Mouse (Mus musculus) heart, postnatal 25 days (tissue): ENCODE measurements around the gene Kcnq1. TPM values are rescaled to one million over a fixed set of nuclear protein-coding genes. Genes with fewer than 3 reads are reported as not detected.
A peak's percentile ranks its signal among the peaks of the same experiment; 100 is the strongest.

Source experiments
- DNase-seq: peaks from one replicate; pipeline ENCODE4 v3.0.0; 2022; ENCODE audit warnings: low spot score
- intact Hi-C: fragments of 180-260 bp; cut with DNase I; formaldehyde crosslinking; loops from one replicate; pipeline ENCODE4 v1.15.1; 2025
- total RNA-seq, 2 experiments: library from RNA; stranded (reverse); gene quantifications; 2 replicates each; pipeline ENCODE4 v1.2.3; 2021

Kcnq1 gene
- total RNA-seq, result 10 to 100 TPM; 37.4 to 37.7 TPM

- intact Hi-C loops, result no loop called here
- no peak for DNase-seq
Measured at GRCm38 (mm10) chr7:143106062-143106461, at the start of gene Kcnq1. Gene Kcnq1, plus strand, starts transcription at chr7:143106362.

GRCm38 (mm10) chr7:143057023-143057422 lies 49.1 kb upstream of the Kcnq1 start:
- intact Hi-C loops, result no loop called here
- DNase-seq, result no peak

GRCm38 (mm10) chr7:143057667-143058220 lies 48.4 kb upstream of the Kcnq1 start:
- intact Hi-C loops, result no loop called here
- no peak for DNase-seq

GRCm38 (mm10) chr7:143058221-143058697 lies 47.9 kb upstream of the Kcnq1 start:
- DNase-seq, result no peak
- intact Hi-C loops, result no loop called here

- intact Hi-C loops, result no loop called here
- DNase-seq, result no peak
Measured at GRCm38 (mm10) chr7:143059202-143059870, 46.8 kb upstream of the Kcnq1 start.

- intact Hi-C loops, result no loop called here
- no peak for DNase-seq
Measured at GRCm38 (mm10) chr7:143062704-143063103, 43.5 kb upstream of the Kcnq1 start.

GRCm38 (mm10) chr7:143064226-143064625 lies 41.9 kb upstream of the Kcnq1 start:
- intact Hi-C loops, result no loop called here
- DNase-seq, result no peak

- intact Hi-C loops, result no loop called here
- no peak for DNase-seq
Measured at GRCm38 (mm10) chr7:143065692-143066091, 40.5 kb upstream of the Kcnq1 start.

GRCm38 (mm10) chr7:143067469-143067868 lies 38.7 kb upstream of the Kcnq1 start:
- intact Hi-C loops, result no loop called here
- DNase-seq, result no peak

- intact Hi-C loops, result no loop called here
- no peak for DNase-seq
Measured at GRCm38 (mm10) chr7:143067897-143068296, 38.3 kb upstream of the Kcnq1 start.

- intact Hi-C loops, result no loop called here
- DNase-seq, result no peak
Measured at GRCm38 (mm10) chr7:143068316-143068881, 37.8 kb upstream of the Kcnq1 start.

GRCm38 (mm10) chr7:143068882-143069591 lies 37.1 kb upstream of the Kcnq1 start, which contains the start of gene Tssc4:
Gene Tssc4, plus strand, starts transcription at chr7:143069249.
- peak; percentile 98 for DNase-seq
- intact Hi-C loops, result no loop called here

GRCm38 (mm10) chr7:143069751-143070400 lies 36.3 kb upstream of the Kcnq1 start:
- intact Hi-C loops, result loop anchor here (5.0 kb wide), 1 partner anchor 63 kb away; the partner anchor contains the start of gene Tspan32
- DNase-seq, result no peak

- intact Hi-C loops, result loop anchor here (5.0 kb wide), 1 partner anchor 63 kb away; the partner anchor contains the start of gene Tspan32
- DNase-seq, result no peak
Measured at GRCm38 (mm10) chr7:143070506-143071070, 35.6 kb upstream of the Kcnq1 start.

GRCm38 (mm10) chr7:143072605-143073004 lies 33.6 kb upstream of the Kcnq1 start:
- no peak for DNase-seq
- intact Hi-C loops, result loop anchor here (5.0 kb wide), 1 partner anchor 65 kb away; the partner anchor contains the start of gene Tspan32

GRCm38 (mm10) chr7:143073086-143073485 lies 33.1 kb upstream of the Kcnq1 start:
- DNase-seq, result no peak

GRCm38 (mm10) chr7:143075394-143075793 lies 30.8 kb upstream of the Kcnq1 start:
- intact Hi-C loops, result no loop called here
- DNase-seq, result no peak

More at GRCm38 (mm10) chr7:143073086-143073485, 33.1 kb upstream of the Kcnq1 start:
- intact Hi-C loops, result loop anchor here (5.0 kb wide), 1 partner anchor 66 kb away; the partner anchor contains the start of gene Tspan32

- DNase-seq, result no peak
- intact Hi-C loops, result no loop called here
Measured at GRCm38 (mm10) chr7:143077351-143077750, 28.8 kb upstream of the Kcnq1 start.

- no peak for DNase-seq
- intact Hi-C loops, result no loop called here
Measured at GRCm38 (mm10) chr7:143082024-143082423, 24.1 kb upstream of the Kcnq1 start.
